Mouse (Mus musculus) CD4-positive, CD25-positive, alpha-beta regulatory T cell, adult 4 months (primary cell): ENCODE results near the gene Pip4k2c. TPM values are rescaled to one million over a fixed set of nuclear protein-coding genes. Genes with fewer than 3 reads are reported as not detected.
A peak's percentile ranks its signal among the peaks of the same experiment; 100 is the strongest.

ENCODE experiments used
- ATAC-seq: one replicate; pipeline ENCODE4 v1.8.0; 2017
- polyA plus RNA-seq, 2 experiments: library from polyadenylated mRNA; unstranded; fragments of 100-300 nt; shearing (Covaris generic); gene quantifications; one replicate each; pipeline ENCODE4 v1.2.1; 2017

The Pip4k2c gene
- polyA plus RNA-seq, 2 experiments from 2014 or later: 24.2 to 39.3 TPM

GRCm38 (mm10) chr10:127188079-127188453 is 23.3 kb downstream of the Pip4k2c start:
- no peak for ATAC-seq

GRCm38 (mm10) chr10:127187371-127188078 is 23.9 kb downstream of the Pip4k2c start:
- no peak for ATAC-seq

- ATAC-seq: no peak
Observed at GRCm38 (mm10) chr10:127186451-127186850, 24.9 kb downstream of the Pip4k2c start.

GRCm38 (mm10) chr10:127185506-127185905 is 25.9 kb downstream of the Pip4k2c start:
- no peak for ATAC-seq

- ATAC-seq: no peak
Observed at GRCm38 (mm10) chr10:127185101-127185500, 26.3 kb downstream of the Pip4k2c start.

GRCm38 (mm10) chr10:127183759-127184158 is 27.6 kb downstream of the Pip4k2c start:
- no peak for ATAC-seq

GRCm38 (mm10) chr10:127182624-127183023 is 28.8 kb downstream of the Pip4k2c start:
- no peak for ATAC-seq

GRCm38 (mm10) chr10:127181566-127181965 is 29.8 kb downstream of the Pip4k2c start:
- ATAC-seq: no peak

GRCm38 (mm10) chr10:127180695-127181047 is 30.7 kb downstream of the Pip4k2c start:
- no peak for ATAC-seq

GRCm38 (mm10) chr10:127179871-127180694 is 31.3 kb downstream of the Pip4k2c start, which contains the start of gene Slc26a10:
Gene Slc26a10 (minus strand): TSS chr10:127180645.
- peak; percentile 11 for ATAC-seq

- ATAC-seq: no peak
Observed at GRCm38 (mm10) chr10:127178286-127179027, 32.9 kb downstream of the Pip4k2c start.

- ATAC-seq: peak; percentile 53
Observed at GRCm38 (mm10) chr10:127177719-127178118, 33.7 kb downstream of the Pip4k2c start.

GRCm38 (mm10) chr10:127177235-127177634 is 34.1 kb downstream of the Pip4k2c start:
- no peak for ATAC-seq

GRCm38 (mm10) chr10:127176756-127177155 is 34.6 kb downstream of the Pip4k2c start:
- no peak for ATAC-seq

- ATAC-seq: no peak
Observed at GRCm38 (mm10) chr10:127176228-127176627, 35.2 kb downstream of the Pip4k2c start.

- ATAC-seq: no peak
Observed at GRCm38 (mm10) chr10:127174170-127174569, 37.2 kb downstream of the Pip4k2c start.

GRCm38 (mm10) chr10:127173148-127174065 is 38.0 kb downstream of the Pip4k2c start:
- ATAC-seq: no peak

- ATAC-seq: no peak
Observed at GRCm38 (mm10) chr10:127171631-127172200, 39.7 kb downstream of the Pip4k2c start.

- ATAC-seq: peak; percentile 62
Observed at GRCm38 (mm10) chr10:127170837-127171272, 40.5 kb downstream of the Pip4k2c start.

GRCm38 (mm10) chr10:127170002-127170401 is 41.4 kb downstream of the Pip4k2c start:
- no peak for ATAC-seq

GRCm38 (mm10) chr10:127167614-127168192 is 43.7 kb downstream of the Pip4k2c start:
- no peak for ATAC-seq
